Mouse (Mus musculus): Measurements from ENCODE around the gene Prim2.

Gene Prim2

DNA sequence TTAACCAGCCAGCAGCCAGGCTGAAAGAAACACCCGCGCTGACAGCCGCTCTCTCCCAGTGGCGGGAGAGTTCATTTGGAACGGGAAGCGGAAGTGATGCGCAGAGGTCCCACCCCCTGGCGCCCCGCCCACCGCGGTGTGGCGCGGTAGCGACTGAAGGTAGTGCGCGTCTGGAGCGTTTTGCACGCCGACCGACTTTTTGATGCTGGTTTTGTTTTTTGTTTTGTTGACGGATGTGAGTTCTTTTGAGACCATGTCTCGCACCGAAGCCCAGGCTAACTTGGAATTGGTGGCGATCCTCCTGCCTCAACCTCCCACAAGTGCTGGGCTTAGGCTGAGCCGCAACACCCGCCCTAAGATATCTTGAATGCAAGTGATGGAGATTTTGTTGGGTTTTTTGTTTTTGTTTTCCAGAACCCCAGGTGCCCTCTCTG is at the start of gene Prim2:
Prim2 (minus strand) TSS at position 88 of the 434 bp plus-strand sequence.
- TF ChIP-seq GATA4 (IDR thresholded peaks at IDR 0.05; ENCODE audit: insufficient replicate concordance, low read length), result no peak

- TF ChIP-seq GATA4 (IDR thresholded peaks at IDR 0.05; ENCODE audit: insufficient replicate concordance, low read length), result no peak
These were observed 48.0 kb upstream of the Prim2 start for GRCm38 (mm10) chr1:33717636-33718035.

GRCm38 (mm10) chr1:33714796-33715195 is 45.2 kb upstream of the Prim2 start:
- no peak for TF ChIP-seq GATA4 (IDR thresholded peaks at IDR 0.05; ENCODE audit: insufficient replicate concordance, low read length)

- TF ChIP-seq GATA4 (IDR thresholded peaks at IDR 0.05; ENCODE audit: insufficient replicate concordance, low read length), result no peak
These were observed 42.4 kb upstream of the Prim2 start for GRCm38 (mm10) chr1:33712026-33712425.

GRCm38 (mm10) chr1:33709615-33710014 is 40.0 kb upstream of the Prim2 start:
- TF ChIP-seq GATA4 (IDR thresholded peaks at IDR 0.05; ENCODE audit: insufficient replicate concordance, low read length), result no peak

- no peak for TF ChIP-seq GATA4 (IDR thresholded peaks at IDR 0.05; ENCODE audit: insufficient replicate concordance, low read length)
These were observed 31.6 kb upstream of the Prim2 start for GRCm38 (mm10) chr1:33701244-33701643.

GRCm38 (mm10) chr1:33696016-33696415 is 26.4 kb upstream of the Prim2 start:
- no peak for TF ChIP-seq GATA4 (IDR thresholded peaks at IDR 0.05; ENCODE audit: insufficient replicate concordance, low read length)

GRCm38 (mm10) chr1:33693893-33694292 is 24.3 kb upstream of the Prim2 start:
- no peak for TF ChIP-seq GATA4 (IDR thresholded peaks at IDR 0.05; ENCODE audit: insufficient replicate concordance, low read length)

DNA sequence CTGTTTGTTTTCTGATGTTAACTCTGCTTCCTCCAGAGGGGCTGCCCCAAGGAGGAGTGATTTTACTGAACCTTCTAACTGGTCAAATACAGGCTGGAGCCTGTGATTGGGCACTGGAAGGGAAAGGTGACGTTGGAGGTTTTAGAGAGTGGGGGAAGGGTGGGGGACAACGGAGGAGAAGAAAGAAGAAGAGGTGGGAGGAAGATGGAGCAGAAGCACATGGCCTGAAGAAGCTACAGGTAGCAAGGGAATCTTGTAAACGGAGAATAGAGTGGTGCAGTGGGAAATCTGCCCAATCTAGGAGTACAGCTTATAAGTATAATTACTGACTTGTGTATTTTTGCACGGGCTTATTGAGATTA is 20.5 kb upstream of the Prim2 start:
- no peak for TF ChIP-seq GATA4 (IDR thresholded peaks at IDR 0.05; ENCODE audit: insufficient replicate concordance, low read length)

DNA sequence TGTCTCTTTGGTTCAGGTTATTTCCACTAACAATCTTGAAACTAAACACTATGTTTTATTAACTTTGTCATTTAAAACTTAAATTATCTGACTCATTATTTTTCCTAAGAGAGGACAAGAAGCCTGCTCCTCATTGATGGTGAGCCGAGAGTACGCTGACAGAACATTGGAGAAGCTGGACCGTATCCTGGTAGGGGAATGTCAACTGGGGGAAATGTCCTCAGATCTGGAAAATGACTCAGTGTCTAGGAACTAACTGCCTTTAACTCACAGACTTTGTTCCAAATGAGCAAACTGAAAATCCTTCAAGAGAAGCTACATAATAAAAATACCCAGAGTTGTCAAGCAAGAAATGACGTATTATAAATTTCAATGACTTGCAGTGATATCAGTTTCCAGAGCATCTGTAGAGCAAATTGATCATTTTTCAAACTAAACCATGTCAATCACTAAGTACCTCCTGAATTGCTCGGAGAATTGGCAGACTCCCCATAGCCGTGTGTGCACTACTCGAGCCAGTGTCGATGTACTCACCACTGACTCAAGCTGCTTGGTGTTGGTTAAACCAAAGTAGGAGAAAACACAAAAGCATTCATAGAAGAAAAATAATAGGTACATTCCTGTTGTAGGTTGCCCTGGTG is 20.0 kb upstream of the Prim2 start:
- no peak for TF ChIP-seq GATA4 (IDR thresholded peaks at IDR 0.05; ENCODE audit: insufficient replicate concordance, low read length)

GRCm38 (mm10) chr1:33688810-33689209 is 19.2 kb upstream of the Prim2 start:
- TF ChIP-seq GATA4 (IDR thresholded peaks at IDR 0.05; ENCODE audit: insufficient replicate concordance, low read length), result no peak

- TF ChIP-seq GATA4 (IDR thresholded peaks at IDR 0.05; ENCODE audit: insufficient replicate concordance, low read length), result no peak
These were observed 14.9 kb upstream of the Prim2 start for GRCm38 (mm10) chr1:33684459-33684858.

- no peak for TF ChIP-seq GATA4 (IDR thresholded peaks at IDR 0.05; ENCODE audit: insufficient replicate concordance, low read length)
These were observed 11.3 kb upstream of the Prim2 start for GRCm38 (mm10) chr1:33680890-33681289.

GRCm38 (mm10) chr1:33680435-33680834 is 10.8 kb upstream of the Prim2 start:
- TF ChIP-seq GATA4 (IDR thresholded peaks at IDR 0.05; ENCODE audit: insufficient replicate concordance, low read length), result no peak

GRCm38 (mm10) chr1:33673158-33673960 is 3.8 kb upstream of the Prim2 start:
- TF ChIP-seq GATA4 (IDR thresholded peaks at IDR 0.05; ENCODE audit: insufficient replicate concordance, low read length), result no peak

DNA sequence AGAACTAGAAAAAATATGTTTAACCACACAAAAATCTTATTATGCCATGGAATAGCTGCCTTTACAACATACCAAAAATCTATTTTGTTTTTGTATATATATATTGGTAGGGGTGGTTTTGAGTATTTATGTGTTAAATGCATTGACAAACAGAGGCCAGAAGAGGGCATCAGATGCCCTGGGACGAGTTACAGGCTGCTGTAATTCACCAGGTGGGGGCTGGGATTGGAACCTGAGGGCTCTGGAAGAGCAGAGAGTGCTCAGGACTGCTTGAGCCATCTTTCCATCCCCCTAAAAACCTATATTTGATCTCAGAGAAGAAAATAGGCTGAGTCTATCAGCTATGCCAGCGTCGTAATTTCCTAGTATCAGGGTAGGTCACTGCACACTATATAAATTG is 2.9 kb upstream of the Prim2 start:
- TF ChIP-seq GATA4 (IDR thresholded peaks at IDR 0.05; ENCODE audit: insufficient replicate concordance, low read length), result no peak

Measured in liver, adult (tissue).